Mouse (Mus musculus) heart, adult 2 months (tissue): ENCODE measurements around the gene Bglap. TPM values are rescaled to one million over a fixed set of nuclear protein-coding genes. Genes with fewer than 3 reads are reported as not detected.

ENCODE experiments used
- DNase-seq, 2 experiments: peaks; one replicate each; pipeline ENCODE4 v3.0.0; 2021
- H3K27ac ChIP-seq: fragments of 200-600 bp; 2 replicates; pipeline ENCODE4 v1.8.1; 2022
- H3K27me3 ChIP-seq: fragments of 200-500 bp; 2 replicates; pipeline ENCODE4 v1.6.1; 2012; ENCODE audit warnings: mild to moderate bottlenecking, low read length, inconsistent platforms, mixed read lengths; ENCODE audit not compliant: control insufficient read depth, insufficient read depth
- H3K36me3 ChIP-seq: fragments of 200-500 bp; 2 replicates; pipeline ENCODE4 v1.6.1; 2012; ENCODE audit warnings: low read length, inconsistent platforms; ENCODE audit not compliant: control insufficient read depth, insufficient read depth
- H3K4me1 ChIP-seq: fragments of 200-500 bp; 2 replicates; pipeline ENCODE4 v1.6.1; 2011; ENCODE audit warnings: low read length; ENCODE audit not compliant: control insufficient read depth, insufficient read depth
- H3K4me3 ChIP-seq: fragments of 200-600 bp; 2 replicates; pipeline ENCODE4 v1.8.1; 2022
- H3K79me2 ChIP-seq: fragments of 200-500 bp; replicated peaks from 2 replicates; pipeline ENCODE4 v1.6.1; 2012; ENCODE audit warnings: mild to moderate bottlenecking, inconsistent platforms, low read length, moderate library complexity, mixed read lengths; ENCODE audit not compliant: control insufficient read depth, insufficient read depth
- H3K9ac ChIP-seq: fragments of 200-500 bp; 2 replicates; pipeline ENCODE4 v1.6.1; 2012; ENCODE audit warnings: low read depth, mild to moderate bottlenecking, control low read depth, inconsistent platforms, low read length, mixed read lengths
- CTCF ChIP-seq: fragments of 200-600 bp; IDR thresholded peaks from 2 replicates; pipeline ENCODE4 v1.8.1; 2022; ENCODE audit warnings: antibody characterized with exemption, mild to moderate bottlenecking, moderate library complexity
- EP300 ChIP-seq: fragments of 200-500 bp; IDR thresholded peaks from 2 replicates; pipeline ENCODE4 v1.6.1; 2011; ENCODE audit warnings: low read depth, low read length, control low read depth; ENCODE audit not compliant: insufficient read depth
- POLR2A ChIP-seq: fragments of 200-500 bp; IDR thresholded peaks from 2 replicates; pipeline ENCODE4 v1.6.1; 2011; ENCODE audit warnings: mild to moderate bottlenecking, low read depth, low read length, control low read depth; ENCODE audit not compliant: insufficient read depth
- WGBS: fragments of 180-500 bp; shearing (Covaris S2); methylation state at CpG from one replicate; pipeline ENCODE4 v1.1.7; 2018; 5-methylcytosine and 5-hydroxymethylcytosine counted together
- intact Hi-C: fragments of 180-260 bp; cut with DNase I; formaldehyde crosslinking; loops from one replicate; pipeline ENCODE4 v1.15.1; 2025
- polyA plus RNA-seq: library from polyadenylated mRNA; depleted of rRNA; stranded (reverse); fragments of >200 nt; gene quantifications from 2 replicates; pipeline ENCODE4 v1.2.3, GENCODE M21; 2012
- total RNA-seq, 2 experiments: library from RNA; stranded (reverse); gene quantifications; 2 replicates each; pipeline ENCODE4 v1.2.3; 2021

Gene Bglap
- total and polyA plus RNA-seq, 3 experiments = not detected

- Histone ChIP-seq H3K9ac (no peak overlapping the region), H3K27me3 (no peaks in the 10 kb centered on the region)
- 63% methylated on average over 5 of the region's 5 CpGs for WGBS
These were observed 24.7 kb downstream of the Bglap start for GRCm38 (mm10) chr3:88359584-88359983.

GRCm38 (mm10) chr3:88354396-88355165, 29.7 kb downstream of the Bglap start:
- 79% methylated on average over 8 of the region's 8 CpGs for WGBS
- no peak overlapping the region for H3K9ac ChIP-seq
- H3K27ac ChIP-seq = no peak overlapping the region
- H3K4me1 ChIP-seq = no peaks in the 10 kb centered on the region
- no peaks in the 10 kb centered on the region for H3K36me3 ChIP-seq
- no peaks in the 10 kb centered on the region for H3K79me2 ChIP-seq
- intact Hi-C loops = no loop called here
- H3K27me3 ChIP-seq = no peaks in the 10 kb centered on the region
- DNase-seq = no peak
- TF ChIP-seq CTCF (peak; percentile 23), POLR2A (no peak), EP300 (no peak)
- H3K4me3 ChIP-seq = no peak overlapping the region

More at GRCm38 (mm10) chr3:88359584-88359983, 24.7 kb downstream of the Bglap start:
- no peaks in the 10 kb centered on the region for H3K4me1 ChIP-seq
- DNase-seq = no peak
- intact Hi-C loops = no loop called here
- H3K4me3 ChIP-seq = no peak overlapping the region
- TF ChIP-seq CTCF (no peak), EP300 (no peak), POLR2A (no peak)
- H3K27ac ChIP-seq = no peak overlapping the region; the same call in 1 of the 2 replicates
- no peaks in the 10 kb centered on the region for H3K36me3 ChIP-seq
- H3K79me2 ChIP-seq = no peaks in the 10 kb centered on the region

- WGBS = 70% methylated on average over 9 of the region's 9 CpGs
- H3K27me3 ChIP-seq = no peaks in the 10 kb centered on the region
- H3K9ac ChIP-seq = no peak overlapping the region
- no peaks in the 10 kb centered on the region for H3K4me1 ChIP-seq
- TF ChIP-seq CTCF = no peak
- TF ChIP-seq POLR2A = no peak
- TF ChIP-seq EP300 = no peak
- H3K79me2 ChIP-seq = no peaks in the 10 kb centered on the region
- no peak overlapping the region for H3K27ac ChIP-seq
- H3K36me3 ChIP-seq = no peaks in the 10 kb centered on the region
- intact Hi-C loops = no loop called here
- no peak for DNase-seq
- H3K4me3 ChIP-seq = no peak overlapping the region
These were observed 31.4 kb downstream of the Bglap start for GRCm38 (mm10) chr3:88352907-88353306.

GRCm38 (mm10) chr3:88350732-88351131, 33.5 kb downstream of the Bglap start:
- no peaks in the 10 kb centered on the region for H3K4me1 ChIP-seq
- no peaks in the 10 kb centered on the region for H3K79me2 ChIP-seq
- intact Hi-C loops = no loop called here
- H3K27me3 ChIP-seq = no peaks in the 10 kb centered on the region
- H3K9ac ChIP-seq = no peak overlapping the region
- no peak overlapping the region for H3K27ac ChIP-seq
- DNase-seq = no peak
- no peak overlapping the region for H3K4me3 ChIP-seq
- no peaks in the 10 kb centered on the region; the same call in 1 of the 2 replicates for H3K36me3 ChIP-seq
- TF ChIP-seq POLR2A (no peak), EP300 (no peak), CTCF (no peak)
- 82% methylated on average over 13 of the region's 13 CpGs for WGBS

GRCm38 (mm10) chr3:88339006-88339405, 45.3 kb downstream of the Bglap start:
- Histone ChIP-seq H3K36me3 (no peaks in the 10 kb centered on the region; the same call in 1 of the 2 replicates), H3K27ac (no peak overlapping the region), H3K4me3 (no peak overlapping the region), H3K79me2 (no peaks in the 10 kb centered on the region; the same call in 1 of the 2 replicates), H3K4me1 (peaks cover 6% of the 10 kb centered on the region), H3K9ac (no peak overlapping the region), H3K27me3 (no peaks in the 10 kb centered on the region)
- intact Hi-C loops = loop anchor here (5.0 kb wide), 1 partner anchor 42 kb away; the partner anchor contains the start of genes Cct3 and Tsacc
- DNase-seq = no peak
- TF ChIP-seq CTCF (no peak), POLR2A (no peak), EP300 (no peak)
- WGBS = 43% methylated on average over 3 of the region's 3 CpGs

- Histone ChIP-seq H3K27ac (no peak overlapping the region), H3K4me3 (no peak overlapping the region), H3K79me2 (no peaks in the 10 kb centered on the region; the same call in 1 of the 2 replicates), H3K9ac (no peak overlapping the region), H3K4me1 (peaks cover 6% of the 10 kb centered on the region), H3K27me3 (no peaks in the 10 kb centered on the region), H3K36me3 (no peaks in the 10 kb centered on the region; the same call in 1 of the 2 replicates)
- no peak for DNase-seq
- TF ChIP-seq CTCF = no peak
- TF ChIP-seq POLR2A = no peak
- TF ChIP-seq EP300 = no peak
- intact Hi-C loops = loop anchor here (5.0 kb wide), 1 partner anchor 41 kb away; the partner anchor contains the start of genes Cct3 and Tsacc
- 74% methylated on average over 7 of the region's 7 CpGs for WGBS
These were observed 45.9 kb downstream of the Bglap start for GRCm38 (mm10) chr3:88338316-88338715.
